Mouse (Mus musculus) left cerebral cortex, postnatal 25 days (tissue): Measurements from ENCODE around the gene Ercc4. TPM values are rescaled to one million over a fixed set of nuclear protein-coding genes. Genes with fewer than 3 reads are reported as not detected.
A peak's percentile ranks its signal among the peaks of the same experiment; 100 is the strongest.

Experiments used
- DNase-seq, 2 experiments: peaks; one replicate each; pipeline ENCODE4 v3.0.0; 2022; ENCODE audit warnings: low spot score in 2 of 2, mixed read lengths in 1 of 2
- intact Hi-C: fragments of 180-260 bp; cut with DNase I; formaldehyde crosslinking; loops from one replicate; pipeline ENCODE4 v1.15.1; 2025
- total RNA-seq, 2 experiments: library from RNA; stranded (reverse); gene quantifications; 2 replicates each; pipeline ENCODE4 v1.2.3; 2021

Gene Ercc4
- total RNA-seq, 2 experiments from 2014 or later = 22.2 to 24.2 TPM

DNA sequence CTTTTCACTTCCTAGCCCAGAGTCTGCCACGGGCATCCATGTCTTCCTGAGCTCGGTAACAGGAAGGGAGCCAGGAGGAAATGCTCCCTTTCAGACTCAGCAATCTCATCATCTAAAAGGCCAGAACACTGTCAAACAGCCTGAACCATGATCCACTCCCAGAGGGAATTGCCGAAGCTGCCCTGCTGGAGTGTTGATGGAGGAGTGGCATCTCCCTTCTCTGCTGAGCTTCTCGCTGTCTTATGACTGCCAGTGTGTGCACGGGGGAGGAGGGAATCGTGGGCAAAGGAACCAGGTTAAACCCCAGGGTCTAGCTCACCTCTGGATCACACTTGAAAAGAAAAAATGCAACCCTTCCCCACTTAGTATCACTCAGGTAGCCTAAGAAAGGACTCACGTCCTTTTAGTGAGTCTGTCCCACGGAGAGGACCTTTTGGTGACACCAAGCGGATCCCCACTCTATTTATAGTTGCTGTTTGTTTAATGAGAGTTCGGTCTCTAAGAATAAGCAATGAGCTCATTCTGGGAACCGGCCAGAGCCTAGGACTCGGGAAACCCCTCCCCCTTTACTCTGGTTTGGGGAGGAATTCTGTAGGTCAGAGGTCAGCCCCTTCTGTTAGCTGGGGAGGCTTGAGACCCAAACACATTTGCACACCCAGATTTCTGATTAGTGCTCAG, 80.1 kb downstream of the Ercc4 start:
- no peak for DNase-seq
- intact Hi-C loops = no loop called here

DNA sequence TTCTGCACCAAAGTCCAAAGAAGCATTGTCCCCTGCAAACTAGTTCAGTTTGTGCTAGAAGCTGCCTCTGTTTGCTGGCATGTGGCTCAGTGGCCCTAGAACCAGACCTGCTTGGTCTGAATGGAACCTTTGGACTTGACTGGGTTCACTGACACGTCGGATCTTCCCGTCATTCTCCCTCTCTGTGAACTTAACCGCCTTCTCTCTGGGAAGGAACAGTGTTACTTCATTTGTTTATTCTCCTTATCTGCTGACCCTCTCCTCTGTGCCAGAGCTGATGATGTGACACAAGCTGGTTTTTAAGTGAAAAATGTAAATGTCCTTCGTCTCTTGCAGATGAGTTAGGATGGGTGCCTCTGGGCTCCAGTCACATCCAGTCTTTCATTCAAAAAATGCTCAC, 81.0 kb downstream of the Ercc4 start:
- no peak for DNase-seq
- intact Hi-C loops = no loop called here

DNA sequence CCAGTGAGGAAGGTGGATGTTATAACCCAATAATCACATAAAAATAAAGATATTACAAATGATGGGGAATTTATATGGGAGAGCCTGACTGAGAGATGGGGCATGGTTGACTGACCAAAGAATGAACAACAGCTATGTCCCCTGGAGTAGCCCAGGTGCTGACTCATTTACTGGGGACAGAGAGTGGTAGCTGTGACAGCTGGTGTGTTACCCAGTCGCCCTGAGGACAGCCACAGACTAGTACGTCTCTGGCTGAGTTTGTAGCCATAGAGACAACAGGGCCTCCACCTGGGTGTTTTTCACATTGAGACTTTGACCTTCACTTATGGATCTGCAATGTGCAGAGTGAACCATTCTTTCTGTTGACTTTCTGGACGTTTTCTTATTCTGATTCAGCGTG, 81.7 kb downstream of the Ercc4 start:
- intact Hi-C loops = no loop called here
- DNase-seq = no peak

DNA sequence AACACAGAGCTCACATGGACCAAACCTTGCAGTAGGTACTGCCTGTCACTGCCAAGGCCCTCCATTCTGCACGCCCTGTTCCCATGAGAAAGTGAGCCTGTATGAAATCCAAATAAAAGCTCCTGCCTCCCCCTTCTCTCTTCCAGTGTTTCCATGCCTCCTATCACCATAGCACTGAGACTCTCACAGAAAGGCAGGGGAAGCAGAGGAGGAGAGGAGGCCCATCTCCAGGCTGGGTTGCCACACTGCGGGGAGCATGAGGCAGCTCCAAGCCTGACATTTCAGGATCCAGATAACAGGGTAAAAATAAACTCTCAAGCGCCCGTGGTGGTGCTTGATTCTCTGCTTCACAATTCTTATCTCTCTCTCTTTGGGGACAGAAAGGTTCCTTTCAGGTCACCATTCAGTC, 84.2 kb downstream of the Ercc4 start:
- peak; percentile 65 to 85 for DNase-seq
- intact Hi-C loops = no loop called here

DNA sequence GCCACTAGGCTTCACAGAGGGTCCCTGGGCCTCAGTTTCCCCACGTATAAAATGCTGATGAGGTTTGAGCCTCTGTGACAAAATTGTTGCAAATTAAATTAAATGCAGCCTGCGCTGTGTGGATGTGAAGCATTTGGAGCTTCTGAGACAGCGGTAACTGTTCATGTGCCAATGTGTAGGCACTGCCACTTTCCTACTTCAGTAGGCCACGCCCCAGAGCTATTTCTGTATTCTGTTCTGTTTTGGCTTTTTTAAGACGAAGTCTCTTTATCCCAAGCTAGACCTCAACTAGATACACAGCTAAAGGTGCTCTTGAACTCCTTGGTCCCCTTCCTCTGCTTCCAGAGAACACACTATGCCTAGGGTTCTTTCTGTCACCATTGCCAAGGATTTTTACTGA, 85.4 kb downstream of the Ercc4 start:
- DNase-seq = peak; percentile 74 to 95
- intact Hi-C loops = no loop called here

DNA sequence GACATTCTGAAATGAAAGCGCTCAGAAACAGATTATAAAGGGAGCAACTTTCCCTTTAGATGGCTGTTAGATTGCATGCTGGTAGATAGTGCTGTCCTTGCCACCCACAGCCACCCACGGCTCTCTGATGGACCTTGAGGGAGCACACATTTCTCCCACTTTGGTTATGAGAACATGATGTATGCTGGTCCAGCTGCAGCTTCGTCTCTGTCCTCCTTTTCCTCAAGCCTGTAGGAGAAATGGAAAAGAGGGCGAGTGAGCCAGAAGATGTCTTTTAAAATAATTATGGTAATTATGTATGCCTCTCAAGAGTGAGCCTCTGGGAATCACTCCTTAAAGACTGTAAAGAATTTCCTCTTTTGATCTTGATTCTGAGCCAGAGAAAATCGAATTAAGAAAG, 87.1 kb downstream of the Ercc4 start:
- intact Hi-C loops = loop anchor here (1.0 to 2.0 kb wide), 4 partner anchors 9 to 162 kb away; partner anchors contain the start of gene Mrtfb
- DNase-seq = peak; percentile 73 to 96

DNA sequence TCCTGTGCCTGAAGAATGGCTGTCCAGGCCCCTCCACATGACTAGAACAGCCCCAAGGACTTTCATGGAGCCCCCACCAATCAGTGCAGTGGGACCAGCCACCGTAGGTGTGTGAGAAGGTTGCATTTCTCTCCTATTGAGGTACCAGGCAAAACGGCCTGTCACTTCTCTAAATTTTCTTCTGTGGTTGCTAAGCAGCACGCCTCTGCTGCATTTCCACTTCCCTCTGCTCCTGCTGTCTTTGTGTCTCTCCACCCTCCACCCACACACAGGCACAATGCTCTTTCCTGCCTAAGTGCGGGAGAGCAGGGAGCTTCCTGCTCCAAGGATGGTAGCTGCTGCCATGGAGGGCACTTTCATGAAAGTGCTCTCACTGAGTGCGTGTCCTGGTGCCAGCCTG, 87.8 kb downstream of the Ercc4 start:
- DNase-seq = peak; percentile 86 to 98
- intact Hi-C loops = loop anchor here (1.0 to 2.0 kb wide), 2 partner anchors 8 to 60 kb away; partner anchors contain the start of gene Mrtfb

DNA sequence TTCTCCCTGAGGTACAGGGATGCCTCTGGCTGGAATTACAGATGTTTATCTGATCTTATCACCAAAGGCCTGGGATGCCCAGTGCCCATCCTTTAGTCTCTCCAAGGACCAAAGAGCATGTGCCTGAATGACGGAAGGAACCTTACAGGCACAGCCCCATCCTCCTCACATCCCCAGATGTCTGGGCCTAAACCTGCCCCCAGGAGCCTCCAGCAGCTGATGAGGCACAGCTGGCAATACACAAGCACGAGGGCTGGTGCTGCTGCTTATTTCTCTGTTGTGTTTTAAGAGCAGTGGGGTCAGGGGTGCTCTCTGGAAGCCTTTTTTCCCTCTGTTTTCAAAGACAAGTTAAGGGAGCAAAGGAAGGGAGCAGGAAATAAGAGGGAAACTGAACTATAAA, 89.7 kb downstream of the Ercc4 start:
- intact Hi-C loops = no loop called here
- no peak for DNase-seq

Other genes with a start within 250 kb of the Ercc4 start
- gene Mrtfb, start 146.8 kb downstream of the Ercc4 start, total RNA-seq = 100 to 1,000 TPM; 182 to 185 TPM